Mouse (Mus musculus) CH12F3 (cell line): ENCODE results near the gene Ak8.

Experiments used
- in situ Hi-C: fragments of 300-500 bp; cut with MboI; formaldehyde crosslinking; loops from 2 replicates; pipeline ENCODE4 v1.14.3; 2020; ENCODE audit warnings: low sequenced_read_pairs

Gene Ak8

DNA sequence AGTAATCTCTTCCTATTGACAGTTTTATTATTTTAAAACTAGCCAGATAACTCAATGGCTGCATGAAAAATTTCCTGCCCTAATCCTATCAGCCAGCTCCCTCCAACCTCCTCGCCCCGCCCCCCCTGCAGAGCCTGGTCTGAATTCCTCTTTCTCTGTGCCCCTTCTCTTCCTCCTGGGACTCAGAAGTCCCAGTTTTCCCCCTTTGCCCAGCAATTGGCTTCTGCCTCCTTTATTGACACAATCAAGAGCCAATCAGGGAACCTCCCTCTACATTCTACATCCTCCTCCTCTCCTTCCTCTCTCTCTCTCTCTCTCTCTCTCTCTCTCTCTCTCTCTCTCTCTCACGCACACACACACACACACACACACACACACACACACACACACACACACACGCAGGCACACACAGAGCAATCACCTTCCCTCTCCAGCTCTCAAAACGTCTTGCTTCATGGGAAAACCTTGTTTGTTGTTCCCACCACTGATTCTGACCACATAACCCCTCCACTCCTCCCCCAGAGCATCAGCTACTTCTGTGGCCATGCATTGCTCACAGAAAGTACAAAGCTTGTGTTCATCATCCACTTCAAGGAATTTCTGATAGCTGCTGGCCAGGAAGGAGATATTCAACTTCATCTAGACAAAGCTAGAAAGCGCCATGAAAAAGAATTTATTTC lies 93.1 kb downstream of the Ak8 start:
- in situ Hi-C loops, result no loop called here

DNA sequence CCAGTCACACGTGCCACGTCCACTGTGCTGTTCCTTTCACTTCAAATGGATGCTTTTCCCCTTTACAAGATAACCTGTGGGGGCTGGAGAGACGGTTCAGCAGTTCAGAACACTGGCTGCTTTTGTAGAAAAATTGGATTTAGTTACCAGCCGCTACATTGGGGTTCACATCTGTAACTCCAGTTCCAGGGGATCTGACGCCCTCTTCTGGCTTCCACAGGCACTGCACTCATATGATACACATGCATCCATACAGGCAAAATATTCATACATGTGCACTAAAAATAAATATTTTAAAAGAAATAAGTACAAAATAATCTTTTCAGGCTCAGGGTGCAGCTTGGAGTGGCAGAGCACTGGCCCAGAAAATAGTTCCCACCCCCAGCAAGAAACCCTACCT lies 94.7 kb downstream of the Ak8 start:
- in situ Hi-C loops, result no loop called here

DNA sequence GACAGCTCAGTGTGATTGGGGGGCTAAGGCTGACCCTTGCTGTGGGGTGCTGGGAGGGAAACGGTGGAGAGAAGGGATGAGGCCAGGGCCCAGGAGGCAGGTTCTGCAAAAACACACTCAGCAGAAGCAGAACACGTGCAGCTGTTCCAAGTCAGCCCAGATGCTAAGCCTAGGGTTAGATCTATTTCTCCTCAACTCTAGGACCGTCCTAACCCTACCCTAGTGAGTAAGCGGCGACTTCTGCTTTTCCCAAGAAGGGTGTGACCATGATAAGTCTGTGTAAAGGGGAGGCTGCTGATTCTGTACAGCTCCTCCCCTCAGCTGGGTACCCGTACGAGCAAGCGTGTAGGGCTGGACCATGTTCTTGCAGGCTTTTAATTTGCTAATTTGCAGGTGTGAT lies 96.3 kb downstream of the Ak8 start:
- in situ Hi-C loops, result no loop called here

DNA sequence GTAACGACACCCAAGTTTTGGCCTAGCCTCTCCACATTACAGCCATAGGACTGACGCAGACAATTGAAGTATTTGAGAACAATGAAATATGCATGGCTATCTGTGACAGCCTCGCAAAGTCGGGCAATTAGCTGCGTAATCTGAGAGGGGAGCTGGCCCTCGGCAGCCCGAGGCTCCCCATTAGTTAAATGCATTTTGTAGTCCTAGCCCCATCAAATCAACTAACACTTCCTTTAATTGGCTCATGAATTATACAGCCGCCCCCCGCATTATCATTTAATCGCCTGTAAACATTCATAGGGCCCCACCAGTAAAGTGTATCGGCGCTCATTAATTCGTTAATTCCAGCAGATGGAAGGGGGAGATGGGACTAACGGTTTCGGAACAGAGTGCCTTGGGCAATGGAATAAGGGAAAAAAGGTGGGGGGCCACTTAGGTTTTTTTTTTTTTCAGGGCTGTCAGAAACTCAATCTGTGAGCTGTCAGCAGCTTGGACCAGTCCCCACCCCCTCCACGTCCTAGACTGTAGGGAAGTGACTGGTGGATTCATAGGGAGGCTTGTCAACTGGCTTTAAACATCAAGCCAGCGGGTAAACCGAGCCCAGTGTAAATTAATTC lies 97.6 kb downstream of the Ak8 start:
- in situ Hi-C loops, result no loop called here

DNA sequence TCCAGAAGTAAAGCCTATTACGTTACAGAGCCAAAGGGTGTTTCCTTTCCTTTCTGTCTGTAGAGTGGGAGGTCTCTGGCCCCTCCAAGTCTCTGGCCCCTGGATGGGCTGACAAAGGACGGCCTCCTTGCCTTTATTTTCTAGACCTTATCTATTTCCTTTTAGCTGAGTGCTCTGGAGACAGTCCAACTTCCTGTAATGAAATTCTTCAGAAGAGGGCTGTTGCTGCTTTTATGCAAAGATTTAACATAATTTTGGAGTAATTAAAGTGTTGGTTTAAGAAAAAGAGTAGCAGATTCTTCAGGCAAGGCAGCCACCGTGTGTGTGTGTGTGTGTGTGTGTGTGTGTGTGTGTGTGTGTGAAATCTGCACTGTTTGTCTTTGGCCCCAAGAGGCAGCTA lies 98.4 kb downstream of the Ak8 start:
- in situ Hi-C loops, result no loop called here

DNA sequence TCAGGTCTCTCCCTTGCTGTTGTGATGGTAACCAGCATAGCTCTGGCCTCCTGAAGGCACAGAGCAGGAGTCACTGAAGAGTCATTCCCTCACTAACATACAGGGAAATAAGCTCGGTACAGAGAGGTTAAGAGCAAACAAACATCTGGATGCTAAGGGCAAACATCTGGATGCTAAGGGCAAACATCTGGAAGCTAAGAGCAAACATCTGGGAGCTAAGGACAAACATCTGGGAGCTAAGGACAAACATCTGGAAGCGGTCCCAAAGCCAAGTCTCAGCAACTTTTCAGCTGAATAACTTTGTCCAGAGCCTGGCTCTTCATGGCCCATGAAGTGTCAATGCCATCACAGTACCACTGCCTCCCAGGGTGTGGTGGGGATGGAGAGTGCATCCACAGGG lies 99.6 kb downstream of the Ak8 start:
- in situ Hi-C loops, result no loop called here

DNA sequence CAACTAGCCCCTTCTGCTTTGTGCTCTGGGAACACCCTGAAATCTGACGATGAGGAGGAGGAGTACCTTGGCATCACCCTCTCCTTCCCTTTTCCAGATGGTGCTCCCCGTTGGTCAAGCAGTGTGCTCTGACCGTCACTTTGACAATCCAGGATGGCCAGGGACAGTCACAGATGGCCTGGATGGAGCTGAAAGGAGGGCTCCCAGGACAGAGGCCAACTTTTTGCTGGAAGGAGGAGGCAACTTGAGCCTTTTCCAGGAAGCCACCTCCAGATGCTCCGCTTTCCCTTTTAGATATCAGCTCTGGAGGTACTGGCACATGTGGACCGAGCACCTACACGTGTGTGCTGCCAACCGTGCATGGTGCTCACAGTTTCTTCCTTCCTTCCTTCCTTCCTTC lies 103.4 kb downstream of the Ak8 start:
- in situ Hi-C loops, result no loop called here

DNA sequence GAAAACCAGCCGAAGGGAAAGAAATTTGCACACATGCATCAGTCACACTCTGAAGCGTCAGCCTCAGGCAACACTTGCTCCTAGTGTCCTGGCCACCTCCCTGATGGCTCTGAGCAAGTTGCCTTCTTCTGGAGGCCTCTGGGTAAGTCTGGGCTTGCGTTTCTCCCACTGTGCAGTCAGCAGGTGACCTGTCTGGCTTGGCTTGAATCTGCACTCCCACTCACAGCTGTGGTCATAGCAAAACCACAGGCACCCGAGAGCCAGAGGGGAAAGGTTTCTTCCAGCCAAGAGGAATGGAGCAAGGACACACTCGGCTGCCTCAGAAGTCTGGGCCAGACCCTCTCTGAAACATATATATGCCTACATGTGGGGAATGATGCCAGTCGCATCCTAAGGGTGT lies 108.9 kb downstream of the Ak8 start:
- in situ Hi-C loops, result no loop called here

DNA sequence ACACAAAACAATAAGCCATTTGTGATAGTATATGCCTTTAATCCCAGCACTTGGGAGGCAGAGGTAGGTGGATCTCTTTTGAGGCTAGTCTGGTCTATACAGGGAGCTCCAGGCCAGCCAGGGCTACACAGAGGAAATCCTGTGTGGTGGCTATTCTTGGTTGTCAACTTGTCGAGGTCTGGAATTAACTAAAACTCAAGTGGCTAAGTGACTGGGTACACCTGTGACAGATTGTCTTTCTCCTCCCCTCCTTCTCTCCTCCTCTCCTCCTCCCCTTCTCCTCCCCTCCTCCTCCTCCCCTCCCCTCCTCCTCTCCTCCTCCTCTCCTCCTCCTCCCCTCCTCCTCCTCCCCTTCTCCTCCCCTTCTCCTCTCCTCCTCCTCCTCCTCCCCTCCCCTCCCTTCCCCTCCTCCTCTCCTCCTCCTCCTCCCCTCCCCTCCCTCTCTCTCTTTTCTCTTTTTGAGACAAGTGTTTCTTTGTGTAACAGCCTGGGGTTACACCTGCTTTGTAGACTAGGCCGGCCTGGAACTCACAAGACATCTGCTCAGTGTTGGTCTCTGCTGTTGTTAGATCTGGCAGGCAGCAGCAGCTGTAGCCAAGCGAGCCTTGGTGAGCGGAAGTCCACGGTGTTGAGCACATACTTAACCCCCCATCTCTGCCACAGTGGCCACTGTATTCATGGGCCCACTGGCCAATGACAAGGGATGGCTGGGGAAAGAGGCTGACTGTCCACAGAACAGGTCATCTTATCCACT lies 110.5 kb downstream of the Ak8 start:
- in situ Hi-C loops, result no loop called here

DNA sequence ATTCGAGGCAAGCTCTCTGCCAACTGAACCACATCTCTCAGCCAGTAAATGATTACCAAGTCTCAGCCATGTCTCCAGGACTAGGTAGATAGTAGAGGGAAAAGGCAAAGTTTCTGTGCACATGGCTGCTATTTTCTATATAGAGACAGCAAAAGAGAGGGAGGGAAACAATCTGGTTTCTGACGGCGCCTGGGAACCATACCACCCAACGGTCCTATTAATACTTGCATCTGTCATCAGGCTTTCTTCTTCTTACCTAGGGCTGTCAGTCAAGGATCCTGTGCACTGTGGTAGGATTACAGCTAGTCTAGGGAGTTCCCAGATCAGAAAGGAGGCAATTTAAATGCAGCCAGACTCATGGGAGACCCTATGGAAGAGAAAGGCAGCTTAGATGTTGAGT lies 118.9 kb downstream of the Ak8 start:
- in situ Hi-C loops, result no loop called here

DNA sequence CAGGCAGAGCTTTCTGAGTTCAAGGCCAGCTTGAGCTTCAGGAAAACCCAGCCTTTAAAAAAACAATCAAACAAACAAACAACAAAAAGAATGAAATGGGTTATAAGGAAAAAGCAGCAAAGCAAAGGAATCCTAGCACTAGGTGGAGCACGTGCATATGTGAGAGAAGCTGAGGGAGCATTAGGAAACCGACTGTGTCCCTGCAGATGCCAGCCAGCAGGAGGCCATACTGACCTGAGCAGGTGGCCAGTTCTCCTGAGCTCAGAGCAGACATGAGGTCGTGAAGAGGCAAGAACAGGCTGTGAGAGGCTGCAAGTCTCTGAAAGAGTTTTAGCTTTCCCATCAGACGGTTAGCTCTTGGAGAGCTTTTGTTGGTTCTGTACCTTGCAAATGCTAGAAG lies 129.3 kb downstream of the Ak8 start:
- in situ Hi-C loops, result no loop called here

DNA sequence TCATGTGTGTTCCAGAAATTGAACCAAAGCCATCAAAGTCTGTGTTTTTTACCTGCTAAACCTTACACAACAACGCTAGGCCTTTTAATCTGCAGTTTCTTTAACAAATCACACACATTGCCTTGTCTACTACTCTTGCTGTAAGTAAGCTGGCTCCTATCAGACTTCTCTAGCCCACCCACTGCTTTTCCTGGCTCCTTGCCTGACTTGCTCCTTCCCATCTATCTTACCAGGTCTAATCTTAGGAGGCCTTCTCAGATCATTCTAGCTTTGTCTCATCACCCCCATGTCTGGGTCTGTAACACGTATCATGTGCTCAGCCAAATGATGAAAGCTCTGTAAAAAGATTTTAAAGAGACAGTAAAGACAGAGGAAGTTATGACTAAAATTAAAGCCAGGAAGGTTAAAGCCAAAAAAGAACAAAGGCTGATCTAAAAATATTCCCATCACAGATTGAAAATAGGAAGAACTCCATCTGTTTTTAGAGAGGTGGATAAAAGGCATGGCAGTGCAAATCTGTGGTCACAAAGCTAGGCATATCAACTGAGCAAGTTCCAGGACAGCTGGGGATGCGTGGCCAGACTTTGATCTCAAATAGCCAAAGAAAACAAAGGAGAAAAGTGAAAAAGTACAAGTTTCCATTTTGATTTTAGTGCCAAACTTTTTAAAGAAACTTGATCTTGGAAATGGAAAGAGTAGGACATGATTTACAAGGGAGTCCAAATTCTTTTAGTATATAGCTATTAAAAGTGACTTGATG lies 136.4 kb downstream of the Ak8 start:
- in situ Hi-C loops, result no loop called here

DNA sequence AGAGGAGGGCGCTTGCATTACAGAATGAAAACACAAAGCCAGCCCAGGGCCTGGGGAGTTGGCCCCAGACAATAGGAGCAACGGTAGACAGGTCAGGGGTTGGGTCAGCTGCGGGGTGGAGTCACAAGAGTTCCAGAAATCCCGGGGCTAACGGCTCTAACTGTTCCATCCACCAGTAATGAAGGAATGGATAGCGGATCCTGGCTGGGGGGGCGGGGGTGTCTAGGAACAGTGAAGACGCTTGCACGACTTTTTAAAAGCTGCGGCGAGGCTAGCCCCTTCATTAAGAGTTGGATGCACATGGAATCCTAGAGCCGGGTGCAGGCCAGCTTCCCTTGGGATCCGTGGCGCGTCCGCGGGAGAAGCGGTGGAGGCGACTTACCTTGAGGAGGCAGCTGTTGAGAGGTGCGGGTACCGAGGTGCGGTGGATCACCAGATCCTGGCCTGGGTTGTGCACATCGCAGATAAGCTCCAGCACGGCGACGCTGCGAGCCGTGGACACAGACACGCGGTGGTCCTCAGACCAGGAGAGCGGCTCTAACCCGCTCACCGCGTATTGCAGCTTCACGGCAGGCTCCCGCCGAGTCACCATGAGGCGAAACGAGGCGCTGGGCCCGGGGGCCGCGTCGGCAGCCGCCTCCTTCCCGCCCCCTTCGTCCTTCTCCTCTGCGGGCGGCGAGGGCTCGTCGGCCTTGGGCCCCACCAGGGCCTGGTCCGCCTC lies 139.7 kb downstream of the Ak8 start:
- in situ Hi-C loops, result no loop called here

DNA sequence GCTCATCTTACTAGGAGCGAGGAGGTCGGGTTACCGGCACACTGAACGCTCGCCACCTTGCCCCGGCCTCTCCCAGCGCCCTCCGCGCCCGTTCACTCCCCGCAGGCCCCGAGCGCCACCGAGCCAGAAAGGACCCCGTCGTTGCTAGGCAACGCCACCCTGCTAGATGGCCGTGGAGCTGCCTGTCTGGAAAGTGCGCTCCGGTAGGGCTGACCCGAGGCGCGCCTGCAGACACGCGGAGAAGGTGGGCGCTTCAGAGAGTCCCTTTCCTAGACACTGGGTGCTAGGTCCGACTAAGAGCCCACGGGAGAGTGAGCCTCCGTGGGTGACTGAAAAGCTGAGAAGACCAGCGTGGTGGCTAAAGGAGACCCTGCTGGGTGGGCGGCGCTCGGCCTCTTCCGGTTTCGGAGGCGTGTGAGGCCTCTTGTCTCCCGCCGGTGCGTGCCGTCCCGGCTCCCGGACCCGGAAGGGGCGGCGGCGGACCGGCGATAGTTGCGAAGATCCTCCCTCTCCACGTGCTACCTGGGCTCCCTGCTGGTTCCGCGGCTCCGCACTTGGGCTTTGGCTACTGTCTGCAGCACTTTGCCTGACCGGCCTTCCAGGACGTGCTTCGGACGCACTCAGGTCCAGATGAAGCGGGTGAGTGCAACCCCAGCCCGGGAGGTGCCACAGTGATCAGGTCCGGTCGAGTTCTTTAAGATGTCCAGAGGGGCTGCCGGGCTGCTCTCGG lies 140.4 kb downstream of the Ak8 start, which contains the start of the genes Gtf3c4 and Ddx31:
Gtf3c4 (minus strand) TSS at position 139 of the 730 bp plus-strand sequence.
Ddx31 (plus strand) TSS at position 185 of the 730 bp plus-strand sequence.
- in situ Hi-C loops, result no loop called here

DNA sequence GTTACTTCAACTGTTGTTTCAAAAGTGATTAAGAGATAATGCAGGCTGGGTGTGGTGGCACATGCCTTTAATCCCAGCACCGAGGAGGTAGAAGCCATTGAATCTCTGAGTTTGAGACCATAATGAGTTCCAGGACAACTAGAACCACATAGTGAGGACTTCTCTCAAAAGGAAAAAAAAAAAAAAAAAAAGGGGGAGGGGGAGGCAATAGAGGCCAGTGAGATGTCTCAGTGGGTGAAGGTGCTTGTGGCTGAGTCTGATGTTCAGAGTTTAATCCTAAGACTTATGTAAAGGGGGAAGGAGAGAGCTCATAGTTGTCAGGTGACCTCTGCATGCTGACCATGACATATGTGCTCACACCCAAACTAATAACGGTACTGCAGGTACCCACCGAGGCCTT lies 142.1 kb downstream of the Ak8 start:
- in situ Hi-C loops, result no loop called here

DNA sequence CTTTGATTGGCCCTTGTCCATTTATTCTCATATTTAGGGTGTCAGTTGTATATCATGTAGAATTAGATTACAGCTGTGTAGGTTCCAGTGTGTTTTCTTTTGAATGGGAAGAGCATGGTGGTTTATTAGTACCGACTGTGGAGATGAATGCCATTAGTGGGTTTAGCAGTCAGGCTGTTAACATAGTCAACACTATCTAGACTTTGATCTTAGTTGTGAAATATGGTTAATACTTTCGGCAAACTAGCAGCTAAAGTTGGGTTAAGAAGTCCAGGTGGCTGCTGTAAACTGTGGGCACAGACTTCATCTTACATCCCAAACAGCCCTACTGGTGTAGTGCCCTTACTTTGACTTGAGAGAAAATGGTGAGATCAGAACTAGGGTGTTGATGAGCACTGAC lies 148.9 kb downstream of the Ak8 start:
- in situ Hi-C loops, result no loop called here

DNA sequence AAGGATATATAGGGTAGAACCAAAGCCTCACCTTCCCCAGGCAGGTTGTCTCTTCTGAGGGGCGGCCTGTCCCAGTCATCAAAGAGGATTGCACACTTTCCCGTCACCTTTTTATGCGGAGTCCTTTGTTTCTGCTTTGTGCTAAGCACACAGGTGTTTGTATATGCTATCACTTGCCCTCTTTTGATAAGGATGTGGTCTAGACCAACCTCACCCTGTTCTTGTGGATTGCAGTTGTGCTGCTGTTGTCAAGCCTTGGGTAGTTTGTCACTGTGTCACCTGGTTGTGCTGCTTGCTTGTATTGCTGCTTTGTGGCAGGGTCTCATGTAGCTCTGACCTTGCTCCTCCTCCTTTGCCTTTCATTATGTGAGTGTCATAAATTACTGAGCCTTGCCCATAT lies 152.6 kb downstream of the Ak8 start:
- in situ Hi-C loops, result no loop called here

DNA sequence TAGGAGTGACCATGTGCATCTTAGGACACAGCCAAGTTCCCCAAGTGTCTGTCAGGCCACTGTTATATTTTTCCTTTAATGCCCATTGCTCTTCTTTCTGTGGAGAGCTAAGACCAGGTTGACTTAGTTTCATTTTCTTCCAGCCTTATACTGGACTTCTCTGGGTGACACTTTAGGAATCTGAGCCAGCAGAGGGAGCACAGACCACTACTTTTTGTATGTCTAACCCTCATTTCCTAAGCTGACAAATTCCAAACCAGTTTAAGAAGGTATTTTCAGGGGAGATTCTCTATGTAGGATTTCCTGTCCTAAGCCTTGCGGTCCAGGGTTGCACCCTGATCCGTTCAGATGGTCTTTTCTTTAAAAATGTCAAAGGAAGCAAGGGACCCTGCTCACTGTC lies 155.8 kb downstream of the Ak8 start:
- in situ Hi-C loops, result no loop called here

DNA sequence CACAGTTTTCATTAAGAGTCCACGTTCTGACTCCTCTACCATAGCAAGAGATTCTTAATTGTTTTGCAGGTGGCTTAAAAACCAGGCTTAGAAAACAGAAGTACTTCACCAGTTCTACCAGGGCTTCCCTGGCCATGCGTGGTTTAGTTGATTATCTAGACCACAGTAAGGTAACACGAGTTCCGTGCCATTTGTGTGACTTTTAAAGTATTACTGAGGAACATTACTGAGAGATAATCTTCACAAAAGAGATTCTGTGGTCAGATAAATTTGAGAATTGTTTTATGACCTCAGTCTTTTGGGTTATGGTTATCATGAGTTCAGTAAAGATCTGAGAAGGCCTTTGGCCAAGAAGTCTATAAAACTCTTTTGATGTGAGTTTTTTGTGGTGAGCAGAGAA lies 159.3 kb downstream of the Ak8 start:
- in situ Hi-C loops, result no loop called here
